22 mouse cellular contexts compared by ENCODE assay signal in genomic region chr10:121056823-121057222, GRCm38 (mm10). TPM values are rescaled to one million over a fixed set of nuclear protein-coding genes. Genes with fewer than 3 reads are reported as not detected.
DNase-seq lines count a peak whose midpoint lies in the region; ATAC-seq and TF ChIP-seq lines count a peak whose summit lies in the region.
"Had no signal": no experiment of that assay in that cellular context is flagged by ENCODE, and none has a peak within 500 bp of the region (broad histone marks: within the 10 kb centered on the region; RNA-seq: fewer than 3 reads in every experiment).

No protein-coding gene starts in this region.

- no peak for ATAC-seq in forebrain, postnatal 0 days
- no peak for ATAC-seq in forebrain, embryonic 11.5 days (replicated peaks; ENCODE audit: low FRiP score)
- no peak for ATAC-seq in intestine, postnatal 0 days
- ATAC-seq in intestine, embryonic 15.5 days: no peak
- peak; percentile 8; the same call in 1 of the 2 replicates for ATAC-seq in lung, embryonic 16.5 days (ENCODE audit: low read depth)
- ATAC-seq: midbrain, embryonic 16.5 days had no signal

- TF ChIP-seq CTCF in forebrain, postnatal 0 days (IDR thresholded peaks at IDR 0.05; ENCODE audit: low read depth): peak; percentile 15; the same call in 1 of the 2 replicates
- peak; percentile 54 for TF ChIP-seq CTCF in intestine, postnatal 0 days (IDR thresholded peaks at IDR 0.05; ENCODE audit: low read depth)
- TF ChIP-seq CTCF in lung, adult 2 months (IDR thresholded peaks at IDR 0.05; ENCODE audit: insufficient read depth, low read length): no peak

- H3K4me3 ChIP-seq in forebrain, postnatal 0 days (ENCODE audit: low read depth, low read length): no peak overlapping the region
- no peak overlapping the region for H3K4me3 ChIP-seq in forebrain, embryonic 11.5 days (ENCODE audit: low read depth, low read length)
- no peak overlapping the region for H3K4me3 ChIP-seq in intestine, postnatal 0 days (ENCODE audit: low read depth, low read length)
- no peak overlapping the region for H3K4me3 ChIP-seq in intestine, embryonic 15.5 days (replicated peaks)
- no peak overlapping the region for H3K4me3 ChIP-seq in lung, embryonic 16.5 days (ENCODE audit: low read length)
- no peak overlapping the region for H3K4me3 ChIP-seq in lung, adult 2 months (replicated peaks; ENCODE audit: extremely low read depth, low read depth, low read length)
- H3K4me3 ChIP-seq: embryonic facial prominence, embryonic 15.5 days; forebrain, embryonic 10.5 days; heart, embryonic 10.5 days; hindbrain, embryonic 13.5 days; limb, embryonic 12.5 days; stomach, embryonic 15.5 days had no signal

- no peak overlapping the region for H3K4me2 ChIP-seq in forebrain, postnatal 0 days (ENCODE audit: low read depth)
- no peak overlapping the region for H3K4me2 ChIP-seq in forebrain, embryonic 11.5 days (ENCODE audit: low read depth, low read length, severe bottlenecking)
- H3K4me2 ChIP-seq in intestine, postnatal 0 days (replicated peaks; ENCODE audit: low read depth): no peak overlapping the region
- H3K4me2 ChIP-seq in intestine, embryonic 15.5 days (replicated peaks): no peak overlapping the region
- no peak overlapping the region for H3K4me2 ChIP-seq in lung, embryonic 16.5 days (ENCODE audit: low read depth, low read length)
- H3K4me2 ChIP-seq: hindbrain, embryonic 13.5 days; limb, embryonic 12.5 days had no signal

- H3K9ac ChIP-seq in forebrain, postnatal 0 days: no peak overlapping the region
- no peak overlapping the region for H3K9ac ChIP-seq in forebrain, embryonic 11.5 days (ENCODE audit: low read length)
- H3K9ac ChIP-seq in intestine, postnatal 0 days (ENCODE audit: low read depth, low read length): no peak overlapping the region
- H3K9ac ChIP-seq in intestine, embryonic 15.5 days: no peak overlapping the region
- no peak overlapping the region for H3K9ac ChIP-seq in lung, embryonic 16.5 days (ENCODE audit: low read length)
- H3K9ac ChIP-seq: embryonic facial prominence, embryonic 15.5 days; hindbrain, embryonic 13.5 days; limb, embryonic 12.5 days; stomach, embryonic 15.5 days had no signal

- no peaks in the 10 kb centered on the region for H3K36me3 ChIP-seq in forebrain, postnatal 0 days (ENCODE audit: insufficient read depth)
- no peaks in the 10 kb centered on the region for H3K36me3 ChIP-seq in forebrain, embryonic 11.5 days (ENCODE audit: control insufficient read depth, insufficient read depth, low read length)
- no peaks in the 10 kb centered on the region for H3K36me3 ChIP-seq in intestine, postnatal 0 days (ENCODE audit: control insufficient read depth, insufficient read depth)
- no peaks in the 10 kb centered on the region for H3K36me3 ChIP-seq in intestine, embryonic 15.5 days
- no peaks in the 10 kb centered on the region for H3K36me3 ChIP-seq in lung, embryonic 16.5 days (ENCODE audit: control insufficient read depth, insufficient read depth, low read length)
- H3K36me3 ChIP-seq: embryonic facial prominence, embryonic 15.5 days; forebrain, embryonic 10.5 days; heart, embryonic 10.5 days; hindbrain, embryonic 13.5 days; limb, embryonic 12.5 days; stomach, embryonic 15.5 days had no signal

- DNase-seq in forebrain, postnatal 0 days: no peak
- DNase-seq in forebrain, embryonic 11.5 days (ENCODE audit: low spot score): no peak
- DNase-seq in lung, adult 2 months: no peak
- no peak for DNase-seq in adrenal gland, postnatal 25 days
- DNase-seq: adrenal gland, postnatal 36 days; cerebellum, adult 9-10 months; gastrocnemius, postnatal 36 days; heart, postnatal 14 days; kidney, postnatal 36 days; thymus, adult 18-20 months; thymus, postnatal 36 days had no signal

- H3K9me3 ChIP-seq in forebrain, postnatal 0 days (ENCODE audit: low read length): no peaks in the 10 kb centered on the region
- H3K9me3 ChIP-seq in forebrain, embryonic 11.5 days (ENCODE audit: control insufficient read depth, low read length): no peaks in the 10 kb centered on the region
- no peaks in the 10 kb centered on the region for H3K9me3 ChIP-seq in intestine, postnatal 0 days (ENCODE audit: control insufficient read depth)
- H3K9me3 ChIP-seq in intestine, embryonic 15.5 days: no peaks in the 10 kb centered on the region
- H3K9me3 ChIP-seq in lung, embryonic 16.5 days (ENCODE audit: control insufficient read depth, low read length): no peaks in the 10 kb centered on the region
- H3K9me3 ChIP-seq: embryonic facial prominence, embryonic 15.5 days; forebrain, embryonic 10.5 days; heart, embryonic 10.5 days; hindbrain, embryonic 13.5 days; limb, embryonic 12.5 days; stomach, embryonic 15.5 days had no signal

- 84% methylated on average over 6 of the region's 6 CpGs for WGBS in forebrain, postnatal 0 days
- 83% methylated on average over 6 of the region's 6 CpGs for WGBS in forebrain, embryonic 11.5 days
- WGBS in intestine, postnatal 0 days: 71% methylated on average over 6 of the region's 6 CpGs
- WGBS in intestine, embryonic 15.5 days: 71% methylated on average over 6 of the region's 6 CpGs
- 51% methylated on average over 6 of the region's 6 CpGs for WGBS in lung, embryonic 16.5 days
- 58% methylated on average over 6 of the region's 6 CpGs for WGBS in lung, adult 2 months

- TF ChIP-seq POLR2A in lung, adult 2 months (IDR thresholded peaks at IDR 0.05; ENCODE audit: borderline replicate concordance, extremely low read depth, low read depth, low read length): no peak

- H3K27ac ChIP-seq in forebrain, postnatal 0 days (ENCODE audit: low read depth, low read length): no peak overlapping the region
- H3K27ac ChIP-seq in forebrain, embryonic 11.5 days (ENCODE audit: low read depth, low read length): no peak overlapping the region
- no peak overlapping the region for H3K27ac ChIP-seq in intestine, postnatal 0 days (ENCODE audit: low read depth, low read length)
- no peak overlapping the region for H3K27ac ChIP-seq in intestine, embryonic 15.5 days
- no peak overlapping the region for H3K27ac ChIP-seq in lung, embryonic 16.5 days (ENCODE audit: low read length)
- H3K27ac ChIP-seq: embryonic facial prominence, embryonic 15.5 days; forebrain, embryonic 10.5 days; hindbrain, embryonic 13.5 days; limb, embryonic 12.5 days; macrophage; stomach, embryonic 15.5 days had no signal

- no peaks in the 10 kb centered on the region for H3K27me3 ChIP-seq in forebrain, postnatal 0 days (ENCODE audit: insufficient read depth, low read length)
- H3K27me3 ChIP-seq in forebrain, embryonic 11.5 days (ENCODE audit: control insufficient read depth, insufficient read depth, low read length): no peaks in the 10 kb centered on the region
- no peaks in the 10 kb centered on the region for H3K27me3 ChIP-seq in intestine, postnatal 0 days (replicated peaks; ENCODE audit: control insufficient read depth, insufficient read depth, low read length)
- no peaks in the 10 kb centered on the region for H3K27me3 ChIP-seq in intestine, embryonic 15.5 days (replicated peaks)
- no peaks in the 10 kb centered on the region for H3K27me3 ChIP-seq in lung, embryonic 16.5 days (ENCODE audit: control insufficient read depth, insufficient read depth, low read depth, low read length)
- H3K27me3 ChIP-seq: embryonic facial prominence, embryonic 15.5 days; limb, embryonic 12.5 days; stomach, embryonic 15.5 days had no signal

- 0 out of 2 replicates have a peak, but pooled peaks cover 9% of the 10 kb centered on the region for H3K4me1 ChIP-seq in forebrain, postnatal 0 days (ENCODE audit: insufficient read depth)
- H3K4me1 ChIP-seq in forebrain, embryonic 11.5 days (replicated peaks; ENCODE audit: control insufficient read depth, insufficient read depth, low read length): 0 out of 2 replicates have a peak, but pooled peaks cover 2% of the 10 kb centered on the region
- 0 out of 2 replicates have a peak, but pooled peaks cover 3% of the 10 kb centered on the region for H3K4me1 ChIP-seq in intestine, postnatal 0 days (replicated peaks; ENCODE audit: control insufficient read depth, insufficient read depth, low read length)
- peaks cover 6% of the 10 kb centered on the region; the same call in 1 of the 2 replicates for H3K4me1 ChIP-seq in intestine, embryonic 15.5 days (replicated peaks)
- peaks cover 31% of the 10 kb centered on the region for H3K4me1 ChIP-seq in lung, embryonic 16.5 days (replicated peaks; ENCODE audit: control insufficient read depth, insufficient read depth, low read length)
- H3K4me1 ChIP-seq in lung, adult 2 months (ENCODE audit: control insufficient read depth, insufficient read depth, low read length): peaks cover 4% of the 10 kb centered on the region; the same call in 1 of the 2 replicates

RNA-seq across cellular contexts. Expression of gene Wif1, which starts 23.1 kb away (rescaled TPM):
- total RNA-seq in forebrain, postnatal 0 days (2014; rRNA removed): 2.2 and 6.0 TPM in 2 replicates
- 3.6 and 6.1 TPM in 2 replicates for polyA plus RNA-seq in forebrain, postnatal 0 days (2015; fragmentation: Nextera tagmentation; extraction: Ambion mirVana)
- 8.0 and 11.2 TPM in 2 replicates for polyA plus RNA-seq in forebrain, embryonic 11.5 days (2014; fragmentation: Nextera tagmentation; extraction: Ambion mirVana)
- polyA plus RNA-seq in intestine, postnatal 0 days (2015; fragmentation: Nextera tagmentation; extraction: Ambion mirVana): 0.65 and 1.2 TPM in 2 replicates
- polyA plus RNA-seq in intestine, embryonic 15.5 days (2015; fragmentation: Nextera tagmentation; extraction: Ambion mirVana): 0.29 and 0.57 TPM in 2 replicates
- 22.0 and 22.7 TPM in 2 replicates for polyA plus RNA-seq in lung, embryonic 16.5 days (2015; fragmentation: Nextera tagmentation; extraction: Ambion mirVana)
- polyA plus RNA-seq in lung, adult 2 months (2012; rRNA removed): 3.5 and 4.3 TPM in 2 replicates
- 0.18 TPM in 1 of 2 replicates, not detected in the other for total RNA-seq in adrenal gland, postnatal 25 days (2021)
- polyA plus RNA-seq: macrophage had no signal
